In genomic region chr17:44040449-44040848, GRCm38 (mm10) we compare ENCODE assay signal across 21 mouse cellular contexts. TPM values are rescaled to one million over a fixed set of nuclear protein-coding genes. Genes with fewer than 3 reads are reported as not detected.
DNase-seq lines count a peak whose midpoint lies in the region; ATAC-seq and TF ChIP-seq lines count a peak whose summit lies in the region.
"Had no signal": no experiment of that assay in that cellular context is flagged by ENCODE, and none has a peak within 500 bp of the region (broad histone marks: within the 10 kb centered on the region; RNA-seq: fewer than 3 reads in every experiment).

No protein-coding gene starts in this region.

- 55% methylated on average over 2 of the region's 2 CpGs for WGBS in intestine, embryonic 15.5 days
- 67% methylated on average over 2 of the region's 2 CpGs for WGBS in intestine, embryonic 16.5 days
- WGBS in intestine, postnatal 0 days, result 42% methylated on average over 2 of the region's 2 CpGs
- WGBS in forebrain, postnatal 0 days, result 97% methylated on average over 2 of the region's 2 CpGs

- no peak overlapping the region for H3K4me2 ChIP-seq in intestine, embryonic 15.5 days (replicated peaks)
- H3K4me2 ChIP-seq in intestine, embryonic 16.5 days (ENCODE audit: low read depth, low read length), result no peak overlapping the region
- H3K4me2 ChIP-seq in intestine, postnatal 0 days (replicated peaks; ENCODE audit: low read depth), result no peak overlapping the region
- no peak overlapping the region for H3K4me2 ChIP-seq in forebrain, postnatal 0 days (ENCODE audit: low read depth)

- peak; percentile 88 for ATAC-seq in intestine, embryonic 15.5 days
- peak; percentile 94 for ATAC-seq in intestine, embryonic 16.5 days
- ATAC-seq in intestine, postnatal 0 days, result 0 out of 2 replicates have a peak, but pooled peaks have one; percentile 25
- ATAC-seq in forebrain, postnatal 0 days, result no peak
- ATAC-seq: activated CD4-positive, CD25-positive, alpha-beta regulatory T cell, adult 4 months; CD4-positive, CD25-positive, alpha-beta regulatory T cell, adult 4 months; Patski had no signal

- TF ChIP-seq CTCF in intestine, postnatal 0 days (IDR thresholded peaks at IDR 0.05; ENCODE audit: low read depth), result no peak
- TF ChIP-seq CTCF in forebrain, postnatal 0 days (IDR thresholded peaks at IDR 0.05; ENCODE audit: low read depth), result no peak

- intact Hi-C loops in heart, postnatal 36 days (cut with DNase I), result no loop called here

- no peak overlapping the region for H3K9ac ChIP-seq in intestine, embryonic 15.5 days
- no peak overlapping the region for H3K9ac ChIP-seq in intestine, embryonic 16.5 days (ENCODE audit: low read depth, low read length)
- no peak overlapping the region for H3K9ac ChIP-seq in intestine, postnatal 0 days (ENCODE audit: low read depth, low read length)
- H3K9ac ChIP-seq in forebrain, postnatal 0 days, result no peak overlapping the region

- H3K4me1 ChIP-seq in intestine, embryonic 15.5 days (replicated peaks), result no peaks in the 10 kb centered on the region
- H3K4me1 ChIP-seq in intestine, embryonic 16.5 days (ENCODE audit: control insufficient read depth, insufficient read depth, low read length), result 0 out of 2 replicates have a peak, but pooled peaks cover 3% of the 10 kb centered on the region
- no peaks in the 10 kb centered on the region for H3K4me1 ChIP-seq in intestine, postnatal 0 days (replicated peaks; ENCODE audit: control insufficient read depth, insufficient read depth, low read length)
- no peaks in the 10 kb centered on the region for H3K4me1 ChIP-seq in forebrain, postnatal 0 days (ENCODE audit: insufficient read depth)

- no peaks in the 10 kb centered on the region for H3K27me3 ChIP-seq in intestine, embryonic 15.5 days (replicated peaks)
- no peaks in the 10 kb centered on the region for H3K27me3 ChIP-seq in intestine, embryonic 16.5 days (replicated peaks; ENCODE audit: control insufficient read depth, insufficient read depth, low read length)
- no peaks in the 10 kb centered on the region for H3K27me3 ChIP-seq in intestine, postnatal 0 days (replicated peaks; ENCODE audit: control insufficient read depth, insufficient read depth, low read length)
- H3K27me3 ChIP-seq in forebrain, postnatal 0 days (ENCODE audit: insufficient read depth, low read length), result no peaks in the 10 kb centered on the region
- H3K27me3 ChIP-seq: Patski had no signal

- H3K4me3 ChIP-seq in intestine, embryonic 15.5 days (replicated peaks), result no peak overlapping the region
- H3K4me3 ChIP-seq in intestine, embryonic 16.5 days (ENCODE audit: low read length), result no peak overlapping the region
- H3K4me3 ChIP-seq in intestine, postnatal 0 days (ENCODE audit: low read depth, low read length), result no peak overlapping the region
- H3K4me3 ChIP-seq in forebrain, postnatal 0 days (ENCODE audit: low read depth, low read length), result no peak overlapping the region

- no peak overlapping the region for H3K27ac ChIP-seq in intestine, embryonic 15.5 days
- H3K27ac ChIP-seq in intestine, embryonic 16.5 days (ENCODE audit: low read length), result no peak overlapping the region
- no peak overlapping the region for H3K27ac ChIP-seq in intestine, postnatal 0 days (ENCODE audit: low read depth, low read length)
- no peak overlapping the region for H3K27ac ChIP-seq in forebrain, postnatal 0 days (ENCODE audit: low read depth, low read length)

- no peaks in the 10 kb centered on the region for H3K36me3 ChIP-seq in intestine, embryonic 15.5 days
- H3K36me3 ChIP-seq in intestine, embryonic 16.5 days (ENCODE audit: control insufficient read depth, insufficient read depth, low read length), result no peaks in the 10 kb centered on the region
- no peaks in the 10 kb centered on the region for H3K36me3 ChIP-seq in intestine, postnatal 0 days (ENCODE audit: control insufficient read depth, insufficient read depth)
- no peaks in the 10 kb centered on the region for H3K36me3 ChIP-seq in forebrain, postnatal 0 days (ENCODE audit: insufficient read depth)
- H3K36me3 ChIP-seq: G1E had no signal

- no peaks in the 10 kb centered on the region for H3K9me3 ChIP-seq in intestine, embryonic 15.5 days
- no peaks in the 10 kb centered on the region for H3K9me3 ChIP-seq in intestine, embryonic 16.5 days (ENCODE audit: control insufficient read depth, low read length)
- no peaks in the 10 kb centered on the region for H3K9me3 ChIP-seq in intestine, postnatal 0 days (ENCODE audit: control insufficient read depth)
- H3K9me3 ChIP-seq in forebrain, postnatal 0 days (ENCODE audit: low read length), result no peaks in the 10 kb centered on the region

- no peak for DNase-seq in heart, postnatal 36 days
- no peak for DNase-seq in neural tube, embryonic 10.5 days (ENCODE audit: extremely low spot score, low spot score)
- no peak for DNase-seq in forebrain, postnatal 0 days
- DNase-seq: adrenal gland, adult 2 months; adrenal gland, adult 8-10 months; adrenal gland, postnatal 10 days; adrenal gland, postnatal 14 days; adrenal gland, postnatal 25 days; adrenal gland, postnatal 36 days; B cell, adult 2 months; cerebellum, adult 11 months; cerebellum, adult 11-12 months; cerebellum, adult 18-20 months had no signal

RNA-seq across cellular contexts. Expression of gene Enpp5, which starts 38.2 kb away (rescaled TPM):
- polyA plus RNA-seq in intestine, embryonic 15.5 days (2015; fragmentation: Nextera tagmentation; extraction: Ambion mirVana), result 31.0 and 37.6 TPM in 2 replicates
- polyA plus RNA-seq in intestine, embryonic 16.5 days (2015; fragmentation: Nextera tagmentation; extraction: Ambion mirVana), result 52.4 and 60.0 TPM in 2 replicates
- polyA plus RNA-seq in intestine, postnatal 0 days (2015; fragmentation: Nextera tagmentation; extraction: Ambion mirVana), result 33.8 and 43.1 TPM in 2 replicates
- 10 to 100 TPM; 11.9 to 13.4 TPM for total RNA-seq in heart, postnatal 36 days (2021)
- total RNA-seq in forebrain, postnatal 0 days (2014; rRNA removed), result 102 and 130 TPM in 2 replicates
- polyA plus RNA-seq in forebrain, postnatal 0 days (2015; fragmentation: Nextera tagmentation; extraction: Ambion mirVana), result 51.9 and 97.5 TPM in 2 replicates
- total RNA-seq: CH12.LX had no signal
- polyA plus RNA-seq: G1E had no signal
